Mouse (Mus musculus): Measurements from ENCODE around the gene Palld. TPM values are rescaled to one million over a fixed set of nuclear protein-coding genes. Genes with fewer than 3 reads are reported as not detected.

The Palld gene
- polyA plus RNA-seq, 1 experiment from 2014 or later: 49.7 TPM

DNA sequence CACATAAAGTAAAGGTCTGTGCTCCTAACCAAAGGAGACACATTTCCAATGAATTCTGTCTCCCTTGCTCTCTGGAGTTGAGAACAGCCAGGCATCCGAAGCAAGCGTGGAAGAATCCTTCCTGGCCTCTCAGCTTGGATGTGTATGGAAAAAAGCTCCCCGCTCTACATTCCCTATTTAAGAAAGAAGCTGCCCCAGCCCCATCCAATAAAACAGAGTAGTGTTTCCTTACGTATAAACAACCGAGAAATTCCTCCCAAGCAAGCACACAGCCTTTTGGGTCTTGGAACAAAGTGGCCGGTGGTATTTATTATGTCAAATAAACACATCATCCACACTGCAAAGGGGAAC, 295.1 kb downstream of the Palld start:
- no peak overlapping the region for H3K4me2 ChIP-seq (ENCODE audit: low read length)
- H3K27ac ChIP-seq: peak overlapping the region; percentile 75
- WGBS: 38% methylated on average over 6 of the region's 6 CpGs
- H3K4me1 ChIP-seq (replicated peaks; ENCODE audit: insufficient read depth, low read length): no peaks in the 10 kb centered on the region
- H3K9me3 ChIP-seq (replicated peaks; ENCODE audit: low read length): no peaks in the 10 kb centered on the region
- H3K9ac ChIP-seq (ENCODE audit: low read depth, low read length): no peak overlapping the region
- H3K27me3 ChIP-seq (ENCODE audit: insufficient read depth, low read length): no peaks in the 10 kb centered on the region
- no peak overlapping the region for H3K4me3 ChIP-seq (replicated peaks; ENCODE audit: low read depth, low read length)
- H3K36me3 ChIP-seq (ENCODE audit: insufficient read depth, low read length): no peaks in the 10 kb centered on the region
- DNase-seq (ENCODE audit: low spot score) (peak; percentile 54), ATAC-seq (replicated peaks; ENCODE audit: low FRiP score, low read depth) (no peak)
- TF ChIP-seq CTCF (IDR thresholded peaks at IDR 0.05; ENCODE audit: low read depth): no peak

DNA sequence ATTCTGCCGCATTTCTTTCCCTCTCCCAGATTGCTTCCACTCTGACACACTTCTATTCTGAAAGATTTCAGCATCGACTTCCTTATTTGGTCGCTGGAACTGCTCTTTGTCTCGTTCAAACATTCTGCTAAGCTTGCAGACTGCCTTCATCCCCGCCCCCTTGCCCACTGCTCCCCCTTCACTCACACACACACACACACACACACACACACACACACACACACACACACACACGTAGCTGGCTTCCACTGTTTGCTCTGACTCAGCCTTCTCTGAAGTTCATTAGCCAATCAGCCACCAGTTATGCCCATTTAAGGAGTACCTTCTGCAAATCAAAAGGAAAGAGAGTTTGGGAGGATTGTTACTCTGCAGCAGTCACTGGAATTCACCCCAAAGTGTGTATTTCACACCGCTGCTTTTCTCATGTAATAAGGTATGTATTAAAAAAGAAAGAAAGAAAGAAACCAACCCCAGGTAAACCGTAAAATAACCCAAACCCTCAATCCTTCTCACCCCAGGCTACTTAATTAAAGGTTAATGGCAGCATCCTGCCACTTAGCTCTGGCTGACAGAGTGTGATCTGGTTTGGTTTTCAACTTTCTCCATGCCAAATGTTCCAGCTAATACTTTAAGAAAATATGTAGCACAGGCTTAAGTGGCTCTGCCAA, 295.6 kb downstream of the Palld start:
- Histone ChIP-seq H3K9ac (ENCODE audit: low read depth, low read length) (no peak overlapping the region), H3K27me3 (ENCODE audit: insufficient read depth, low read length) (no peaks in the 10 kb centered on the region), H3K4me3 (replicated peaks; ENCODE audit: low read depth, low read length) (no peak overlapping the region), H3K4me1 (replicated peaks; ENCODE audit: insufficient read depth, low read length) (no peaks in the 10 kb centered on the region), H3K4me2 (ENCODE audit: low read length) (peak overlapping the region; percentile 29; the same call in 1 of the 2 replicates), H3K36me3 (ENCODE audit: insufficient read depth, low read length) (no peaks in the 10 kb centered on the region), H3K27ac (peak overlapping the region; percentile 75), H3K9me3 (replicated peaks; ENCODE audit: low read length) (no peaks in the 10 kb centered on the region)
- ATAC-seq (replicated peaks; ENCODE audit: low FRiP score, low read depth): peak; percentile 90
- WGBS: 14% methylated on average over 8 of the region's 8 CpGs
- peak; percentile 87 for DNase-seq (ENCODE audit: low spot score)
- TF ChIP-seq CTCF (IDR thresholded peaks at IDR 0.05; ENCODE audit: low read depth): no peak

DNA sequence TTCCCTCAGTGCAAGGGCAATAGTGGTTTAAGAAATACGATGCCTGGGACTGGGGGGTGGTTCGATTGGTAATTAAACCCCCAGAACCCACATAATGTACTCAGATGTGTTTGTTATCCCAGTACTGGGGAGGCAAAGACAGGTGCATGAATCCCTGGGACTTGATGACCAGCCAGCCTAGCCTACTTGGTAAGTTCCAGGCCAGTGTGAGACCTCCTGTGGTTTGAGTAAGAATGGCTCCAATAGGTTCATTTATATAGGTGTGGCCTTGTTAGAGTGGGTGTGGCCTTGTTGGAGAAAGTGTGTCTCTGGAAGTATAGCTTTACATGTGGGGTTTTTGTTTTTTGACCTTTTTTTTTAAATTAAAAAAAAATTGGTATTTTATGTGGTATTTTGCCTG, 297.6 kb downstream of the Palld start:
- no peaks in the 10 kb centered on the region for H3K36me3 ChIP-seq (ENCODE audit: insufficient read depth, low read length)
- H3K9me3 ChIP-seq (replicated peaks; ENCODE audit: low read length): no peaks in the 10 kb centered on the region
- H3K9ac ChIP-seq (ENCODE audit: low read depth, low read length): no peak overlapping the region
- no peak for DNase-seq (ENCODE audit: low spot score)
- no peaks in the 10 kb centered on the region for H3K27me3 ChIP-seq (ENCODE audit: insufficient read depth, low read length)
- H3K27ac ChIP-seq: no peak overlapping the region
- no peak overlapping the region for H3K4me2 ChIP-seq (ENCODE audit: low read length)
- WGBS: 83% methylated on average over 2 of the region's 2 CpGs
- H3K4me1 ChIP-seq (replicated peaks; ENCODE audit: insufficient read depth, low read length): no peaks in the 10 kb centered on the region
- no peak for ATAC-seq (replicated peaks; ENCODE audit: low FRiP score, low read depth)
- H3K4me3 ChIP-seq (replicated peaks; ENCODE audit: low read depth, low read length): no peak overlapping the region
- TF ChIP-seq CTCF (IDR thresholded peaks at IDR 0.05; ENCODE audit: low read depth): no peak

DNA sequence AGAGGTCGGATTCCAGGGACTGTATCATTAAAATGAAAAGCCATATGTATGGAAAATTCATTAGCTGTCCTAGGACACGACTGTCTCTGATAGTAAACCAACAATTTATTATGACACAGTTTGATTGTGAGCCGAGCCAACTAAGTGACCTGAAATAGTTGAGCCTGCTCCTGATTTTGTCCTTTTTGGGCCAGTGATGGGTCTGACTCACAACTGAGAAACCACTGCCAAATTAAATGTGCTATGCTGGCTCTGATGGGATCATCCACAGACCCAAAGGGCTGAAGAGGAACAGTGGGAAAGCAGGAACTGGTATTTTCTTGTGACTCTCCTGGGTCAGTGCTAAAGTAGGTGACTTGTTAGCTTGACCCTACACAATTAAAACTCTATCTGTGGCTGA, 305.6 kb downstream of the Palld start:
- no peak overlapping the region for H3K4me2 ChIP-seq (ENCODE audit: low read length)
- no peak overlapping the region for H3K27ac ChIP-seq
- no peaks in the 10 kb centered on the region for H3K9me3 ChIP-seq (replicated peaks; ENCODE audit: low read length)
- H3K4me1 ChIP-seq (replicated peaks; ENCODE audit: insufficient read depth, low read length): no peaks in the 10 kb centered on the region
- no peaks in the 10 kb centered on the region for H3K36me3 ChIP-seq (ENCODE audit: insufficient read depth, low read length)
- DNase-seq (ENCODE audit: low spot score): peak; percentile 35
- no peak overlapping the region for H3K4me3 ChIP-seq (replicated peaks; ENCODE audit: low read depth, low read length)
- no peak for TF ChIP-seq CTCF (IDR thresholded peaks at IDR 0.05; ENCODE audit: low read depth)
- H3K9ac ChIP-seq (ENCODE audit: low read depth, low read length): no peak overlapping the region
- H3K27me3 ChIP-seq (ENCODE audit: insufficient read depth, low read length): no peaks in the 10 kb centered on the region
- no peak for ATAC-seq (replicated peaks; ENCODE audit: low FRiP score, low read depth)
- WGBS: 34% methylated on average over 3 of the region's 3 CpGs

DNA sequence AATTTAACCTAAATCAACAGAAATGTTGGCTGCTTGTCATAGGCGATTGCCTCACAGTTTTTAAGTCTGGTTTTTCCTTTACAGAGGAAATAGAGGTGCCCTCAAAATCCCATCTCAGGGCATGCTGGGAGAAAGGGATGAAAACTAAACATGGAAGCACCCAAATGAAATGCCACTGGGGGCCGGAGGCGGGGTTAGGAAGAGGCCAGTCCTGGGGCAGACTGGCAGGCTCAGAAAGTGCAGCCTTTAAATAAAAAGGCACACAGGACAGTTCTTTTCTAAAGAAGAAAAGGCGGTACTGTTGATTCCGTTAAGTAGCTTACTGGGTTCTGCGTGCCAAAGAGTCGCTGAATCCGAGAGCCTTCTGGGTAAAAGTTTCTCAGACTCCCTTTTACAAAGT, 311.0 kb downstream of the Palld start:
- peak; percentile 41 for DNase-seq (ENCODE audit: low spot score)

DNA sequence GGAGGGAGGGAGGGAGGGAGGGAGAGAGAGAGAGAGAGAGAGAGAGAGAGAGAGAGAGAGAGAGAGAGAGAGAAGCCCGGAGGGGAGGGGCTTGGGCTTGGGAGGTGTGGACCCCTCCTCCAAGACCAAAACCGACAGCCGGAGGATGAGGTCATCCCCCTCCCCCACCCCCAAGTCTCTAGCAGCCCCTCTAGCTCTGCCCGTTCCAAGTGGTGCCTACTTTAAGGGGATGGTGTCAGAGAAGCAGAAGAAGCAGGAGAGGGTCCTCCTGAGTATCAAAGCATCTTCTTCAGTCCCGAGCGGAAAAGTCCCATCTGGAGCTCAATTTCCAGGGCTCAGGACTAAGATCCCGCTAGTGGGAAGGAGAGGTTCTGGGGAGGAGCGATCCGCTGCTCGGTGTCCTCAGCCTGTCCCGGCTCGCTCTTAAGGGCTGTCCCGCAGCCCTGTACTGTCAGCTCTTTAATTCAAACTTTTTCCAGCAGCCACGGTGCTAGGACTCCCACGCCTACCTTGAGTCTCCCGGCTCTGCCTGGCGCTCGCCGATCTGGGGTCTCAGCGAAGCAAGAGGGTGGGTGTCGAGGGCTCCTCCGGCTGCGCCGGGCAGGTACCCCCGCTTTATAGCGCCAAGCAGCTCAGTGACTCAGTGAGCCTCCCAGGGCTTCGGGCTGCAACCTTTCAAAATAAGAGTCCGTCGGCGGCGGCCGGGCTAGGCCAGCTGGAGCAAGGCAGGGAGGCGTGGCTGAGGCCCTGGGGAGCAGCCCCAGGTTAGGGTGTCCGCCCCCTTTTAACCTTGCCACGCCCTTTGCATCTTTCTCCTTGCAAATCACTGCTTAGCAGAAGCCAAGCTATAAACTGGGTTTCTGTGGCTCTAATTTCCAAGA, 311.7 kb downstream of the Palld start:
- Histone ChIP-seq H3K27me3 (ENCODE audit: insufficient read depth, low read length) (no peaks in the 10 kb centered on the region), H3K4me1 (replicated peaks; ENCODE audit: insufficient read depth, low read length) (0 out of 2 replicates have a peak, but pooled peaks cover 3% of the 10 kb centered on the region), H3K4me3 (replicated peaks; ENCODE audit: low read depth, low read length) (peak overlapping the region; percentile 43), H3K9ac (ENCODE audit: low read depth, low read length) (peak overlapping the region; percentile 75), H3K9me3 (replicated peaks; ENCODE audit: low read length) (no peaks in the 10 kb centered on the region), H3K4me2 (ENCODE audit: low read length) (peak overlapping the region; percentile 68), H3K36me3 (ENCODE audit: insufficient read depth, low read length) (no peaks in the 10 kb centered on the region), H3K27ac (peak overlapping the region; percentile 87)
- WGBS: 0% methylated on average over 34 of the region's 35 CpGs
- ATAC-seq (replicated peaks; ENCODE audit: low FRiP score, low read depth) (peak; percentile 88), DNase-seq (ENCODE audit: low spot score) (peak; percentile 91)
- TF ChIP-seq CTCF (IDR thresholded peaks at IDR 0.05; ENCODE audit: low read depth): no peak

More for the DNA sequence above, 311.0 kb downstream of the Palld start:
- Histone ChIP-seq H3K9ac (ENCODE audit: low read depth, low read length) (no peak overlapping the region), H3K36me3 (ENCODE audit: insufficient read depth, low read length) (no peaks in the 10 kb centered on the region), H3K9me3 (replicated peaks; ENCODE audit: low read length) (no peaks in the 10 kb centered on the region), H3K4me3 (replicated peaks; ENCODE audit: low read depth, low read length) (peak overlapping the region; percentile 43), H3K4me2 (ENCODE audit: low read length) (peak overlapping the region; percentile 68), H3K27me3 (ENCODE audit: insufficient read depth, low read length) (no peaks in the 10 kb centered on the region), H3K4me1 (replicated peaks; ENCODE audit: insufficient read depth, low read length) (0 out of 2 replicates have a peak, but pooled peaks cover 3% of the 10 kb centered on the region), H3K27ac (peak overlapping the region; percentile 42; the same call in 1 of the 2 replicates)
- 12% methylated on average over 8 of the region's 8 CpGs for WGBS
- ATAC-seq (replicated peaks; ENCODE audit: low FRiP score, low read depth): no peak
- TF ChIP-seq CTCF (IDR thresholded peaks at IDR 0.05; ENCODE audit: low read depth): no peak
